Mouse (Mus musculus) cerebellum, adult 18-20 months (tissue): ENCODE data around the gene Tnfsf18.

ENCODE experiments used
- DNase-seq, 2 experiments: peaks; one replicate each; pipeline ENCODE4 v3.0.0; 2021

The Tnfsf18 gene

DNA sequence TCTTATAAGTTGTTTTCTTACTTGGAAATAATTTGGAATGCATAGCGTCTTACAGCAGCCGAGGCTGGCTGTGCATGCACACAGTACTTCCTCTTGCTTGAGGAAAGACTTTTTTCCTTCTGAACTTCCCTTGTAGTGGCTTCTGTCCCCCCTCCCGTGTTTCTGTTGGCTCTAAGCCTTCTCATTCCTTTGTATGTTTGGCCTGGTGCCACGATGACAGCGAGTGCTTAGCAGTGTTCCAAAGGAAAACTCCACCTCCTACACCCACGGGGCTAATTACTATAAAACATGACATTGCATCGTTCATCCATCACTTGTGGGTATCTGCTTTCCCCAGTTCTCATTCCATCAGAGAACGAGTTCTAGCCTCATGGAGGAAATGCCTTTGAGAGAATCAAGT, at the start of gene Tnfsf18:
Gene Tnfsf18, plus strand, starts transcription at position 313 of the 400 bp plus-strand sequence.
- DNase-seq: peak; percentile 5 to 26

DNA sequence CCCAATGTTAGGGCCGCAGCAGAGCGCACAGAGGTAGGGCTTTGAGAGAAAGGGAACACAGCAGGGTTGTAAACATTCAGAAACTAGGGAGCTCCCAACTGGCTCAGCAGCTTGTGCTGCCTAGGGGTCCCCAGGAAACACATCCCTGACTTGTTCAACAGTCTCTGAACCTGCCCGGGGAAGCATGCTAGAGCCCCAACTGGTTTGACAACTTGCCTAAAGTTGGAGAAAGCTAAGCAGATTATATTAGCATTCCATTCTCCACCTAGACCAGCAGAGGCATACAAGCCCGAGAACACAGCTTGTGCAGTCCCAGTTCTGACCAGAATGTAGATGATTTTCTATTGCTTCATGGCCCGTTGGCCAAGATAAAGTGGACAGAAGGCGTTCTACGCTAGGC, 49.6 kb upstream of the Tnfsf18 start:
- DNase-seq: no peak

DNA sequence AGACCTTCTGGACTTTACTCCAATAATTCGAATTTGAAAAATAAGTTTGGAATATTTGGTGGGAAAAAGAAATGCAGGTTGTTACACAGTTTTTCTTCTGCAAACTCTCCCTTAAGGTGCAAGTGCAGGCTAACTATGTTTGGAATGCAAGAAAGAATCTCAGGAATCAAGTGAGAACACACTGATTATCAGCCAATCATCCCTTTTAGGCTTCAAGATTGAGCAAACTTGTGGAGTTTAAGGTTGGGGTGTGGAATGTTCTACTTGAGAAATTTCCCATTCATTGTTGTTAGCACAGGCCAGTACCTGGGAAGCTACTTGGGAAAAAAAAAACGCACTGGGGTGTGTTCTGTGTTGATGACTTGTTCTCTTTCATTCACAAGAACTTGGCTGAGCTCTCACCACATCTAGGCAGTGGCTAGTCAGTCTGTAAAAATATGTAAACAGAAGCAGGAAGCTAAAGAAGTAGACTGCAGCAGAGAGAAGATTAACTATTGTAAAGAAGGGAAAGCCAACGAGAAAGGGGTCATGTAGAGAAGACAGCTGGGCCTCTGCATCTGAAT, 42.7 kb upstream of the Tnfsf18 start:
- no peak for DNase-seq

DNA sequence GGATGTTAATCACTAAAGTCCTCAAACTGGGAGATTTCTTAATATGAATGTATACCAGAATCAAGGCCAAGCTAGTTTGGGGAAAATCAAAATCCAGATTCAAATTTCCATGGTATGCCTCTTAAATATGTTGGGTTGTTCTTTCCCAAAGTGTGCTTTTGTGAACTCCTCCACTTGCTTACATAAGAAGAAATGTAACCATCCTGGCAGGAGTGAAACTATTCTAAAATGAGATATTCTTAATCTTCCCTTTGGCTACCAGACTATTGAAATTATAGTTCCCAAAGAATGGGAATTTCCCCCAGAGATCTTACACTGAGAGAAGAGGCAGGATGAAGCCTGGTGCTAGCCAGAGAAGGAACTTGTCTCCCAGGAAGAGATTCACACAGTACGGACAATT, 42.2 kb upstream of the Tnfsf18 start:
- no peak for DNase-seq

DNA sequence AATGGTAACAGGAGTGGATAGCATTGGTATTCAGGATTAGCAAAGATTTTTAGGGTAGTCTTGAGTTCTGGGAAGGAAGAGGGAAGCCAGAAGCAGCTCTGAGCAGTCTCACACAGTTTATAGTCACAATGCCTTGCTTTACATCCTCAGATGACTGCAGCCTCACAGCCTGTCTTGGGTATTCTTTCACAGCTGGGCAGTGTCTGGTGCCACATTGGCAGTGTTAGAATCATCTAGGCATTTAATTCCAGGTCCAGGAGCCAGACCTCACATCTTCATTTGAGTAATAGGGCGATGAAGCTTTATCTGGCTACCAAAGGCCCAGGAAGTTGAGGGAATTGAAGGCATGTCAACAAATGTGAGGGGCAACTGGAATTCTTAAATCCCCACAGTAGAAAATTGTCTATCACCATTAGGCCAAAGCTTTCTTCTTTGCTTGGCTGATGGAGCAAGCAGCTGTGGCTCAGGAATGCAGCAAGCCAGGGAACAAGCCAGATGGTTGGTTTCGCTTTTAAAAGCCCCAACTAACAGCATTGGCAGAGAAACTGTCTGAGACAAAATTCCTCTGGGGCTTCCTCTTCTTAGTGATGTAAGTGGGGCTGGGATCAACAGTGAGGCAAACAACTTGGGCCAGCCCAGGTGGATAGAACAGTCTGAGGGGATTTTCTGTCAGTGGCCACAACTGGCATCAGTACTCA, 30.9 kb upstream of the Tnfsf18 start:
- DNase-seq: no peak

DNA sequence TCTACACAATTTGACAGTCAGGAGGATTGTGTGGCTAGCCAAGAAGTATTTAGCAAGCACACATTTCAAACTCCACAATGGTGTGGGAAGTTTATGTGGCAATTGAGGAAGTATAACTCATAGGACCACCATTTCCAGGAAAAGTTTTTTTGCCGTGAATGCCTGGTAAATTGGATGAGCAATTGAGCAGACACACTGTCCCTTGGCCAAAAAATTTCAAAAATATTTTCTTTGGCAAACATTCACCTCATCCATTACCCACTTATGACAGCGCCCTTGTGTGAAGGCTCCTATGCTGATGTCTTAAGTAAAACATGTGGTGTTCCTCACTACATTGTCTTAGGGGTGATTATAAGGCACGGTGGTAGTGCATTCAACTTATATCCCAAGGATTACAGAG, 17.2 kb upstream of the Tnfsf18 start:
- no peak for DNase-seq

DNA sequence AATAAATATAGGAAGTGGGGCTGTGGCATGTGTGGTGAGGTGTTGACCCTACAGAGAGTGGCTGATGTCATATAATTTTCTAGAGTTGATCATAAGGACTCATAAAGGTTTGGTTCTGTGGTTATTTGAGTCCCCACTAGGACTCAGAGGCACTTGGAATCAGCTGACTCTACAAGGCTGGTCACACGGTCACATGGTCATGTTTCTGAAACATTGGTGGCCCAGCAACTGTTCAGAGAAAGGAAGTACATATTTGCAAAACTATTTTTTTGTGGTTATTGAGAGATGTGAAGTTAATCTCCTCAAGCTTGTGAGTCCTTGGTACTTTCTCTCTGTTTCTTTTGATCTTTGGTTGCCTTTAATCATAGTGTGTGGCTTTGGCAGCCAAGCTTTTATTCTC, 14.6 kb upstream of the Tnfsf18 start:
- no peak for DNase-seq

DNA sequence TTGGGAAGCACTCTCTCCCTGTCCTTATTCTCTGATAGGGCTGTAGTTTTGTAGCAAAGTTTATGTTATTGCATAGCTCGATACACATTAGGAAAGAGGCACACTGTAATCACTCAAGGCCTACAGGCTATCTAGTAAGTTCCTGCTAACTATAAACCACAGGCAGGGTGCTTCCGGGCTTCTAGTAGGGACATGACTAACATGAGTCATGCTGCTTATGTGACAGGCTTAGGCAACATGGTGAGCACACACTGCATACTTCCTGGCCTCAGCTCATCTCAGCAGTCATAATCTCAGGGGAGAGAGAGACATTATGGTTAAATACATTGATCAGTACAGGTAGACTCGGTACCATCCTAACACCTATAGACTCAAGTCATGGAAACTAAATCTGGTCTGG, 12.2 kb upstream of the Tnfsf18 start:
- no peak for DNase-seq

DNA sequence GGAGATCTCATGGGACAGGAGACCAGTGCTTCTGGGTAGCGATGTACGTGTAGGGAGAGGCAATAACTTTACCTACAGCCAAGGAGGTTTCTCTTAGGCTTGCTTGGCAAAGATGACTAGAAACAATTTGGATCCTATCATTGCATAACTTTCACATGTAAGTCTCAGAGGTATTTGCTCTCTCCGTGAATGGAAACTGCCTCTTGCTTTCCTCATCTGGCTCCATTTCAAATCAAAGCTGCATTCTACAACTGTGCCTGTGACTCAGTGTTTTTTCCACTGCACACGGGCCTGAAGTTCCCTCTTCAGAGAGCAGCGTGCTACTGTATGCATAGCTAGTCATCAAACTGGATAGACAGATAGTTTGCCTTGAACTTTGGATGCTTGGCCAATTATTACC, 7.4 kb upstream of the Tnfsf18 start:
- DNase-seq: no peak

DNA sequence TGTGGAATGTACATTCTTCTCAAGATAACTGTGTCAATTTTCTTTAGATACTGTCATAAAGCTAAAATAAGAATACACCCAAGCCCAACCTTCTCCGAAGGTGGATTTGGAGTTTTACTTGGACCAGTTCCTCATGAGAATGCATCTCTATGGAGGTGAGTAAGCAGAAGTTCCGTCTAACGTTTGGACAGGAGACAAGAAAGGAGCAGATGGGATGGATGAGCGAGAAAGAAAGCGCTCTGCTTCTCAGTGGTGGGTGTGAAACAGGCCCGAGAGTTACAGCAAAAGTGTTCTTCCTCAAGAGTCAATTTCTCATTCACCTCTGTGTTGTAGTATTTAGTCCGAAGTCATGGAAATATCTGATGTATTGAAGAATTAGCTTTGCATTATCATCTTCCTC, 2.7 kb upstream of the Tnfsf18 start:
- peak in 1 of 2 experiments; percentile 8 for DNase-seq

DNA sequence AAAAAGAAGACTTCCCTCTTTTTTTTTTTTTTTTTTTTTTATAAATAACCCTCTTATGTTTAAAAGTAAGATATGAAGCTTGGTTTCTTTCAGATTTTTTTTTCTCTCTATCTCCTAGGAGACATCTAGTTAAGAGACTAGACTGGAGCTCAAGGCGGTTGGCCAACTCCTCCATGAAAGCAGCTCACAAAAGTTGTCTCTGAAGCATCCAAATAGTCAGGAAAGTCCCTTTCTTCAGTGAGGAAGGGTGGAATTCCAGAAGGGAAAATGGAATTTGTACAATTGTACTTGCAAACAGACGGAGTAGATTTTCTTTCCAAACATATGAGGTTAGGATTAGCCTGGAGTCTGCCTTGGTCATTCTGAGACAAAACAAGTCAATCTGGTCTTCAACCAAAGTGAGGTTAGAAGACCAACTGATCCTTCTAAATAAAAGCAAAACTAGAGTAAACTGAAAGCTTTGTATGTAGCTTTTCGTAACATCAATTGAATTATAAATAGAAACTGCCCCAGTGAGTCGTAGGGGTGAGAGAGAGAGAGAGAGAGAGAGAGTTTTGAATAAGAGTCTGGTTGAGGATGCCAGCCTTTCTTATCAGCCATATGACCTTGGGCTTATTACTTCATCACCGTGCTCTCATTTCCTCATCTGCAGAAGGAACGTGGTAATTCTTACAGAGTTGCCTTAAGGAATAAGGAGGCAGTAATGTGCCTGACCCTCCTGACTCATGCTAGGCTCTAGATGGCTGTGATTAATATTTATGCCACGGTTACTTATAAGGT, 2.6 kb downstream of the Tnfsf18 start:
- DNase-seq: no peak

DNA sequence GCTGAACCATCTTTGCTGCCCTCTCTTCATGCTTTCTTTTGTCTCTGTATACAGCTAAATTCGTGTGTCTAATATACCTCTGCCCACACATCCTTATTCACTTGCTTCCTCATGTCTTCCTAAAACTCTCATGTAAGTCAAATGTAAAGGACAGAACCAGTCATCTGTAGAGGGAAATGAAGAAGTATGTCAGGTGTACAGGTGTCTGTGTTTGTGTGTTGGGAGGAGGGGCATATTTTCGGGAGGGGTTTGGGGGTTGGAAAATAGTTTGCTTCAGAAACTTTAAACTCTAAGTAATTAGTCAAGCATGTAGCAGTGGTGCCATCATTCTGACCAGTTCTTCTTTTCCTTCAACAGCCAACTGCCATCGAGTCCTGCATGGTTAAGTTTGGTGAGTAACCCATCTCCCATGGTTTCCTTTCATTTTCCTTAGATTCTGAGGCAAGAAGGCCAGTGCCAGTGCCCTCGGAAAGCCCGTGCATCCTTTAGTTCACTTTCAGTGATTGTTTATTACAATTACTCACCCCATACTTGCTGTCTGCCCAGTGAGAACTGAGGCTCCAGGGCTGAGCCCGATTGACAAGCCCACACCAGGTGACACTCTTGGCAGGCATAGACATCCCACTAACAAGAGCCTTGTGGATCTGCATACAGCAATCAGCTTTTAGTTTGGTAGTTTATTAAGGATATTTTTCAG, 5.8 kb downstream of the Tnfsf18 start:
- DNase-seq: no peak

DNA sequence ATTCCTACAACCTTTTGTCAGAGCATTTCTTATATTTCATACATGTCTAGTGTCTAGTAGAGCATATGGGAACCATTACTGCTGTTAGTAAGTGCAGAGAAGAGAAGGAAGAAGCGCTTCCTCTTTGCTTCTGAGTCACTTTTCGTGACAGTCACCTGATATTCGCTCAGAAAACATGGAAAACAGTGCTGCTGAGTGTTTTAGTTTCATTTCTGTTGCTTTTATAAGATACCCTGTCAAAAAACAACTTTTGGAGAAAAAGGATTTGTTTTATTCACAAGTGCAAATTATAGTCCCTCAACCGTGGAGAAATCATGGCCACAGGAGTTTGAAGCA, 6.3 kb downstream of the Tnfsf18 start:
- DNase-seq: no peak

DNA sequence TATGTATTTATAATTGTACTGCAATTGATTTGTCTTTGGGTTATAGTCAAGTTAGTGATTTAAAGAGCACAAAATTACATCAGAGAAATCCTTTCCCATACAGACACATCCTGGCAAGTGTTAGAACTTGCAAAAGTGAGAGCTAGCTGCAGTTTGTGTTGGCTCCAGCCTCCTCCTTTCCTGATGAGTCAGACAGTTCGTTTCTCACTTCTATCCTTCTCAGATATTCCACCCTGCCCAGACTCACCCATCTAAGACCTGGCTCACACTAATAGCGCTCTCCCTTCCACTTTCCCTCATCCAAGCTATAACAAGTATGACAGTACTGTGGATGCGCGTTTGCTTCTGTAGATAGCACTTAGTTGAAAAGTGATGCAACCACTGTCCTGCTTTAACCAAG, 11.9 kb downstream of the Tnfsf18 start:
- no peak for DNase-seq

DNA sequence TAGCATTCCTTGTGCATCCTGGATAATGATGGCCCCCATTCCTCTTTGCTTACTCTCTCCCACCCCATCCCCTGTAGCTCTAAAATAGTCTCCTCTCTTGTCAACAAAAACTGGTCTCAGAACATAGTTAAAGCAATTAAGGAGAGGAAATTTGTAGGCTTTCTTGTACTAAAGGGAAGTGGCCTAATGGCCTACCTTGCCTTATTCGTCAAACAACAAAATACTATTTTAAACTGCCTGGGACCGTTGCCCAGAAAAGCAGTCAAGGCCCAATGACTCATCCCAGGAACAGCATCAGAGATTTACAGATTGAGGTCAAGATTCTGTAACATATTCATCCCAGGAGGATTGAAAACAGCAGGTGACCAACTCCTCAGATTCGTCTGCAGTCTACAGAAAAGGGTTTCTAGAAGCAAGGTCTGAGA, 13.2 kb downstream of the Tnfsf18 start:
- peak; percentile 33 to 43 for DNase-seq

DNA sequence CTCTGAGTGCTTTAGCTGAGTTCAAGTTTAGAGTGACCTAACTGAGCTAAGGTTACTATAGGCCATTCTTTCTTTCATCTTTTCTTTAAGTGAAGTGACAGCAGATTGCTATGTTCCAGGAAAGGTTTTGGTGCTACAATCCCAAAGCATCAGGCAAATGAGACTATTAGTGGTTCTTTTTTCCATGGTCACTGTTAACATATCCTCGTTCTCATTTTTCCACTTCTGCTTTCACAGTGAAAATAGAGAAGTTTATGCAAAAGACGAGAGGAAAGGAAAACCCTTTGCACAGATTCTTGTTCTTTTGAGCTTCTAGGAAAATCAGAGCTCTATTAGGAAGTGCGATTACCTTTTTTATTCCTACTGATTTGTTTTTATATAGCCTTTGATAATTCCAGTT, 22.9 kb downstream of the Tnfsf18 start:
- no peak for DNase-seq

DNA sequence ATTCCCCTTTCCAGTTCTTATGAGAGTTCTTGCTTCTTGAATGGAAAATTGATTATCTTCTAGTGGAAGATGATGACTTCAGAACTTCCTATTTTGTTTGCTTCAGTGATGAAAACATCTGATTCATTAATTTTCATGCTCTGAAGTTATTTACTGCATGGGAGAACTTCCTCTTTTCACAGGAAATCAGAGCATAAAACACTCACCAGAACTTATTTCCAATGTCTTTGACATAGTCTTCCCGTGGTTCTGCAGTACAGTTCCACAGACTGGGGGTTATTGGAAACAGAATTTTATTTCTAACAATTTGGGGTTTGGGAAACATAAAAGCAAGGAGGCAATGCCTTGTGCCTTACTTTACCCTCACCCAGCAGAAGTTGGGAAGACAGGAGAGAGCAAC, 25.8 kb downstream of the Tnfsf18 start:
- DNase-seq: no peak

DNA sequence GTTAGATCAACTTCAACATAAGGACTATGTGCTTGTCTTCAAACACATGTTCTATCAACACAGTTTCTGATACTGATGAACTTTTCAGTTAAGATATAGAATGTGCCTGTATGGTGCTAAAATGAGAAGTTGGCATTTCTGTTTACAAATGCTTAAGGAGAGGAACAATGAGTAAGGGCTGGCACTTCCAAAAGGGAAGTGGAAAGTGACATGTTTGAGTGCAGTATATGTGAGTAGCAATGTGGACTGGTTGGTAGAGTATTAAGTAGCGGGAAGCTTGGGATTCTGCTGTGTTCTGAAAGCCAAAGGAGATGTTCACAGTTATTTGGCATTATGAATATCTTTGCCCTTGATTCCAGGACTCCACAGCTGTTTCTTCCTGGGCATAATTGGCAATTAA, 33.7 kb downstream of the Tnfsf18 start:
- no peak for DNase-seq

DNA sequence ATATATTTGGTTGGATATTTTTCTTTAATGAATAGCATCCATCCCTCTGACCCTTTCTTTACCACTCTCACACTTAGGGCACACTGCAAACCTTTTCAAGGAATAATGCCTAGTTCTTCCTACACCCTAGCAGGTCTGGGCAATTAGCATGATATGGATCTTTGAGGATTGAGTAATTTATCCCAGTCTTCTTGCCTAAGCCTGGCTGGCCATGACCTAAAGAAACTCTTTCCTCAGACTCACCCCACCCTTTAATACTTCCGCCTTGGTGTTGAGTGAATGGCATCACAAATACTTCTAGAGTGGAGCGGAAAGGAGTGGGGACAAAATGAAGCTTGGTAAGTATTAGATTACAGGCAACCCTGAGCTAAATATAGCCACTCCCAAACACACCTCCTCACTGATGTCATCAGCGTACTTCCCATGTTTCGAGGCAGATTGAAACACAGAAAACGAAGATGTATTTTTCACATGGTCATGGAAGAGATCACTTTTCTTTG, 56.2 kb downstream of the Tnfsf18 start:
- DNase-seq: no peak

DNA sequence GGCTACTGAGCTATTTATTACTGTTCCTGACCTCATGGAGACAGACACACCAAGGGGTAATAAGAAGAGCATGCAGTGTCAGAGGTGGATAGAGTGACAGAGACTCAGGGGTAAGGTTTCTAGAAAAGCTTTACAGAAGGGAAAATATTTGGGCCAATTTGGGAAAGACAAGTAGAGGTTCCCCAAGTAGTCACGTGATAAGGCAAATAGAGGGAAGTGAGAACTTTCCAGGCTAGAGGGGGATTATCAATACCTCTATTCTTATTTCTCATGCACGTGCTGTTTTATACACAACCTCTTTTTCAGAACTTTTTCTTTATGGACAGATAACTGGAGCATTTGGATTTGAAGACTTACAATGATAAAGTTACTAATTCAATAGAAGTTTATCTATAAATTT, 57.6 kb downstream of the Tnfsf18 start:
- DNase-seq: no peak
